Mouse (Mus musculus) embryonic facial prominence, embryonic 15.5 days (tissue): ENCODE measurements around the gene Inafm2. TPM values are rescaled to one million over a fixed set of nuclear protein-coding genes. Genes with fewer than 3 reads are reported as not detected.

Source experiments
- ATAC-seq: fragments of 200-750 bp; cut with Nextera tagmentation; 2 replicates; pipeline ENCODE4 v1.8.0; 2017; ENCODE audit warnings: low read depth, moderate TSS enrichment; ENCODE audit not compliant: insufficient number of reproducible peaks, low FRiP score, low TSS enrichment
- H3K27ac ChIP-seq: fragments of 300-500 bp; sonication (generic); replicated peaks from 2 replicates; pipeline ENCODE4 v1.5.1; 2015; ENCODE audit warnings: mild to moderate bottlenecking, inconsistent platforms
- H3K27me3 ChIP-seq: fragments of 300-500 bp; sonication (generic); 2 replicates; pipeline ENCODE4 v1.6.1; 2015; ENCODE audit warnings: inconsistent platforms
- H3K36me3 ChIP-seq: fragments of 300-500 bp; sonication (generic); 2 replicates; pipeline ENCODE4 v1.6.1; 2015; ENCODE audit warnings: mild to moderate bottlenecking, inconsistent platforms
- H3K4me1 ChIP-seq: fragments of 300-500 bp; sonication (generic); 2 replicates; pipeline ENCODE4 v1.6.1; 2015; ENCODE audit warnings: inconsistent platforms
- H3K4me2 ChIP-seq: fragments of 300-500 bp; sonication (generic); replicated peaks from 2 replicates; pipeline ENCODE4 v1.6.1; 2015; ENCODE audit warnings: mild to moderate bottlenecking, inconsistent platforms
- H3K4me3 ChIP-seq: fragments of 300-500 bp; sonication (generic); replicated peaks from 2 replicates; pipeline ENCODE4 v1.5.1; 2015; ENCODE audit warnings: mild to moderate bottlenecking, inconsistent platforms
- H3K9ac ChIP-seq: fragments of 300-500 bp; sonication (generic); 2 replicates; pipeline ENCODE4 v1.6.1; 2015; ENCODE audit warnings: inconsistent platforms
- H3K9me3 ChIP-seq: fragments of 300-500 bp; sonication (generic); replicated peaks from 2 replicates; pipeline ENCODE4 v1.6.1; 2016; ENCODE audit warnings: inconsistent platforms
- WGBS: fragments of 180-500 bp; shearing (Covaris S2); methylation state at CpG from one replicate; pipeline ENCODE4 v1.1.7; 2015; 5-methylcytosine and 5-hydroxymethylcytosine counted together
- polyA plus RNA-seq: library from polyadenylated mRNA; unstranded; fragments of >200 nt; fragmentation: Nextera tagmentation; extraction: Ambion mirVana; gene quantifications from 2 replicates; pipeline ENCODE4 v1.2.1, GENCODE M21; 2015

Inafm2 gene
- polyA plus RNA-seq, 1 experiment from 2014 or later = 15.9 TPM

GRCm38 (mm10) chr2:118790551-118791525 is 45.3 kb downstream of the Inafm2 start:
- 25% methylated on average over 44 of the region's 44 CpGs for WGBS

GRCm38 (mm10) chr2:118791591-118792258 is 46.2 kb downstream of the Inafm2 start:
- ATAC-seq = no peak

More at GRCm38 (mm10) chr2:118790551-118791525, 45.3 kb downstream of the Inafm2 start:
- Histone ChIP-seq H3K36me3 (no peaks in the 10 kb centered on the region), H3K27ac (no peak overlapping the region), H3K27me3 (no peaks in the 10 kb centered on the region; the same call in none of the 2 replicates), H3K4me2 (peak overlapping the region; percentile 41), H3K9me3 (no peaks in the 10 kb centered on the region), H3K4me1 (peaks cover 12% of the 10 kb centered on the region), H3K9ac (no peak overlapping the region), H3K4me3 (peak overlapping the region; percentile 10)
- ATAC-seq = no peak; the same call in 1 of the 2 replicates

GRCm38 (mm10) chr2:118792259-118792613 is 46.7 kb downstream of the Inafm2 start:
- H3K27me3 ChIP-seq = no peaks in the 10 kb centered on the region; the same call in none of the 2 replicates
- H3K4me1 ChIP-seq = peaks cover 12% of the 10 kb centered on the region
- ATAC-seq = no peak
- H3K4me2 ChIP-seq = no peak overlapping the region
- 74% methylated on average over 4 of the region's 4 CpGs for WGBS
- no peak overlapping the region for H3K9ac ChIP-seq
- H3K27ac ChIP-seq = no peak overlapping the region
- no peak overlapping the region for H3K4me3 ChIP-seq
- no peaks in the 10 kb centered on the region for H3K36me3 ChIP-seq
- no peaks in the 10 kb centered on the region for H3K9me3 ChIP-seq

More at GRCm38 (mm10) chr2:118791591-118792258, 46.2 kb downstream of the Inafm2 start:
- Histone ChIP-seq H3K27ac (no peak overlapping the region), H3K4me3 (no peak overlapping the region), H3K9me3 (no peaks in the 10 kb centered on the region), H3K4me2 (no peak overlapping the region), H3K9ac (no peak overlapping the region), H3K4me1 (peaks cover 12% of the 10 kb centered on the region), H3K36me3 (no peaks in the 10 kb centered on the region), H3K27me3 (no peaks in the 10 kb centered on the region; the same call in none of the 2 replicates)
- WGBS = 93% methylated on average over 26 of the region's 26 CpGs

GRCm38 (mm10) chr2:118793636-118794035 is 48.1 kb downstream of the Inafm2 start:
- 78% methylated on average over 4 of the region's 4 CpGs for WGBS
- H3K4me3 ChIP-seq = no peak overlapping the region
- peaks cover 12% of the 10 kb centered on the region for H3K4me1 ChIP-seq

More at GRCm38 (mm10) chr2:118793636-118794035, 48.1 kb downstream of the Inafm2 start:
- Histone ChIP-seq H3K36me3 (no peaks in the 10 kb centered on the region), H3K27me3 (no peaks in the 10 kb centered on the region; the same call in none of the 2 replicates), H3K4me2 (no peak overlapping the region), H3K27ac (no peak overlapping the region), H3K9me3 (no peaks in the 10 kb centered on the region), H3K9ac (no peak overlapping the region)
- no peak for ATAC-seq

Other genes starting within 250 kb of the Inafm2 start
- 5.1 and 6.7 TPM in 2 replicates for gene Bmf, start 196.1 kb upstream of the Inafm2 start, polyA plus RNA-seq
- gene Bub1b, start 147.5 kb upstream of the Inafm2 start, polyA plus RNA-seq = 58.3 and 60.6 TPM in 2 replicates
- 8.5 TPM in 2 replicates for gene Pak6, start 82.5 kb upstream of the Inafm2 start, polyA plus RNA-seq
- 0.11 and 0.19 TPM in 2 replicates for gene Ankrd63, start 41.8 kb upstream of the Inafm2 start, polyA plus RNA-seq
- gene Plcb2, start 17.3 kb upstream of the Inafm2 start, polyA plus RNA-seq = 0.75 and 1.1 TPM in 2 replicates
- gene Ccdc9b, start 16.9 kb downstream of the Inafm2 start, polyA plus RNA-seq = 2.0 and 2.4 TPM in 2 replicates
- 1.7 and 4.2 TPM in 2 replicates for gene Phgr1, start 27.0 kb downstream of the Inafm2 start, polyA plus RNA-seq
- 0.37 and 0.68 TPM in 2 replicates for gene Disp2, start 34.0 kb downstream of the Inafm2 start, polyA plus RNA-seq
- 75.3 and 80.0 TPM in 2 replicates for gene Knstrn, start 68.2 kb downstream of the Inafm2 start, polyA plus RNA-seq
- 65.9 and 69.2 TPM in 2 replicates for gene Ivd, start 116.2 kb downstream of the Inafm2 start, polyA plus RNA-seq
- gene Bahd1, start 154.6 kb downstream of the Inafm2 start, polyA plus RNA-seq = 5.9 and 7.0 TPM in 2 replicates
- 49.0 and 50.4 TPM in 2 replicates for gene Chst14, start 180.7 kb downstream of the Inafm2 start, polyA plus RNA-seq